Mouse (Mus musculus) thymus, adult 2 months (tissue): ENCODE data around the gene Cmas. TPM values are rescaled to one million over a fixed set of nuclear protein-coding genes. Genes with fewer than 3 reads are reported as not detected.

ENCODE experiments used
- DNase-seq: peaks from one replicate; pipeline ENCODE4 v3.0.0; 2021
- H3K27ac ChIP-seq: fragments of 200-500 bp; 2 replicates; pipeline ENCODE4 v1.5.1; 2012; ENCODE audit warnings: low read length, control low read depth; ENCODE audit not compliant: control insufficient read depth, insufficient read depth
- H3K27me3 ChIP-seq: fragments of 200-500 bp; 2 replicates; pipeline ENCODE4 v1.6.1; 2012; ENCODE audit warnings: mild to moderate bottlenecking, low read length, moderate library complexity, mixed read lengths; ENCODE audit not compliant: control insufficient read depth, insufficient read depth
- H3K36me3 ChIP-seq: fragments of 200-500 bp; 2 replicates; pipeline ENCODE4 v1.6.1; 2012; ENCODE audit warnings: mild to moderate bottlenecking, low read length, moderate library complexity; ENCODE audit not compliant: control insufficient read depth, insufficient read depth
- H3K4me1 ChIP-seq: fragments of 200-500 bp; replicated peaks from 2 replicates; pipeline ENCODE4 v1.6.1; 2012; ENCODE audit warnings: low read length; ENCODE audit not compliant: control insufficient read depth, insufficient read depth
- H3K4me3 ChIP-seq: fragments of 200-500 bp; 2 replicates; pipeline ENCODE4 v1.5.1; 2012; ENCODE audit warnings: mild to moderate bottlenecking, low read length, control low read depth, moderate library complexity; ENCODE audit not compliant: control insufficient read depth, insufficient read depth
- CTCF ChIP-seq: fragments of 200-500 bp; IDR thresholded peaks from 2 replicates; pipeline ENCODE4 v1.5.1; 2012; ENCODE audit warnings: mild to moderate bottlenecking, control low read depth, low read length, moderate library complexity, borderline replicate concordance; ENCODE audit not compliant: control insufficient read depth, poor library complexity, insufficient read depth; ENCODE audit errors: extremely low read depth
- POLR2A ChIP-seq: fragments of 200-500 bp; IDR thresholded peaks from 2 replicates; pipeline ENCODE4 v1.6.1; 2012; ENCODE audit warnings: mild to moderate bottlenecking, low read length, control low read depth, moderate library complexity; ENCODE audit not compliant: control insufficient read depth, poor library complexity, insufficient read depth; ENCODE audit errors: extremely low read depth
- WGBS: fragments of 180-500 bp; shearing (Covaris S2); methylation state at CpG from one replicate; pipeline ENCODE4 v1.1.7; 2018; 5-methylcytosine and 5-hydroxymethylcytosine counted together
- polyA plus RNA-seq: library from polyadenylated mRNA; depleted of rRNA; stranded (reverse); fragments of >200 nt; gene quantifications from 2 replicates; pipeline ENCODE4 v1.2.3, GENCODE M21; 2012

Cmas gene
- polyA plus RNA-seq, 1 experiment: 25.5 TPM

DNA sequence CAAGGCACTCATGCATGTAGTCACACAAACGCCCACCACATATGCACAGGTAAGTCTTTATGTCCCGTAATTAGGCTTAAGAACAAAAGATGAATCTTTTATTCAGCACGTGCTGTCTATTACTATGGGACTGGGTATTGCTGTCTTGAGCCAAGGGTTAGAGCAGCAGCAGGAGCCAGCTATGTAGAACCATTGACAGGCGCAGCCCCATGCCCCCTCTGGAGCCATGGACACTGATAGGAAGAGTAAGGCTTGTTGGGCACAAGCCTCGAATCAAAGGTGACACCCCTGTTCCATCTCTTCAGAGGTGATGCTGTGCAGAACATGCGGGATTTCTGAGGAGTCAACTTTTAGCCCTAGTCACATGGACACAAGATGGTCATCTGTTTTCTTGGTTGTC, 2.1 kb downstream of the Cmas start:
- H3K4me1 ChIP-seq: peaks cover 12% of the 10 kb centered on the region
- no peak overlapping the region for H3K27ac ChIP-seq
- no peak overlapping the region for H3K4me3 ChIP-seq
- H3K27me3 ChIP-seq: no peaks in the 10 kb centered on the region
- 97% methylated on average over 6 of the region's 6 CpGs for WGBS
- peaks cover 10% of the 10 kb centered on the region; the same call in 1 of the 2 replicates for H3K36me3 ChIP-seq
- no peak for DNase-seq
- TF ChIP-seq CTCF (no peak), POLR2A (no peak)

GRCm38 (mm10) chr6:142759633-142760032, 3.1 kb downstream of the Cmas start:
- Histone ChIP-seq H3K27ac (no peak overlapping the region), H3K36me3 (peaks cover 10% of the 10 kb centered on the region; the same call in 1 of the 2 replicates), H3K27me3 (no peaks in the 10 kb centered on the region), H3K4me1 (peaks cover 12% of the 10 kb centered on the region), H3K4me3 (no peak overlapping the region)
- TF ChIP-seq CTCF (no peak), POLR2A (no peak)
- 88% methylated on average over 2 of the region's 2 CpGs for WGBS
- DNase-seq: no peak

- H3K4me1 ChIP-seq: no peaks in the 10 kb centered on the region
- 97% methylated on average over 2 of the region's 2 CpGs for WGBS
- DNase-seq: no peak
- H3K36me3 ChIP-seq: peaks cover 41% of the 10 kb centered on the region
- no peak overlapping the region for H3K27ac ChIP-seq
- no peaks in the 10 kb centered on the region for H3K27me3 ChIP-seq
- TF ChIP-seq POLR2A (no peak), CTCF (no peak)
- no peak overlapping the region for H3K4me3 ChIP-seq
These were observed 8.4 kb downstream of the Cmas start for GRCm38 (mm10) chr6:142764933-142765332.

DNA sequence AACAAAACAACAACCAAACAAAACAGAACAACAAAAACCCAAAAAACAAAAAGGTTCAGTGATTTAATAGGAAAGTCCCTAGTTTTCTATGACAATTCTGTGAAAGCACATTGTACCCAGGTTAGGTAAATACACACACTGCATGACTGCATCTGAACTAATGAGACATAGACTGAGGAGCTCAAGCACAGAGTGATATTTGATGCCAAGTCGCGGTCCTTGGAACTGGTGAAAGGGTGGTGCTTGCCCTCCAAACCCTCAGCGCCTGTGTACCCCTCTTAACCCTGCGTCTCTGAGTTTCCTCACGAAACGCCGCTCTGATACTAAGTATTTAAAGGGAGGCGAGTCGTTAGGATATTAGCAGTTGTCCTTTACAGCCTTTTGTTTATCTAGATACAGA, 10.8 kb downstream of the Cmas start:
- no peaks in the 10 kb centered on the region for H3K27me3 ChIP-seq
- TF ChIP-seq CTCF (no peak), POLR2A (no peak)
- no peak overlapping the region for H3K4me3 ChIP-seq
- H3K36me3 ChIP-seq: peaks cover 52% of the 10 kb centered on the region
- H3K4me1 ChIP-seq: no peaks in the 10 kb centered on the region
- no peak for DNase-seq
- no peak overlapping the region for H3K27ac ChIP-seq
- 97% methylated on average over 9 of the region's 9 CpGs for WGBS

DNA sequence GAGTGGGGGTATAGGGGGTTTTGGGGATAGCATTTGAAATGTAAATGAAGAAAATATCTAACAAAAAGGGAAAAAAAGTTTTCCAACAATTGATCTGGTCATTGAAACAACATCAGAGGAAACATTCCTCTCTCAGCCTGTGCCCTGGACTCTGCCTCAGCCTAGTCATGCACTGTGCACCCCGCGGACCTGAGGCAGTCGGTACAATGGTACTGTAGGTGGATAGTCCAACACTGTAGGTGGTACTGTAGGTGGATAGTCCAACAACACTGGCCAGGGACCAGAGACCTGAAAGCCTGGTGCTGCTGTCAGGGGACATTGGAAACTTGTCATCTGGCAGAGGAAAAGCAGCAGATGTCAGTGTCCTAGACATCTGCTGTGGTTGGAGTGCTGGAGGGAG, 13.4 kb downstream of the Cmas start:
- no peak for DNase-seq
- H3K36me3 ChIP-seq: peaks cover 66% of the 10 kb centered on the region
- TF ChIP-seq CTCF: no peak
- no peak for TF ChIP-seq POLR2A

DNA sequence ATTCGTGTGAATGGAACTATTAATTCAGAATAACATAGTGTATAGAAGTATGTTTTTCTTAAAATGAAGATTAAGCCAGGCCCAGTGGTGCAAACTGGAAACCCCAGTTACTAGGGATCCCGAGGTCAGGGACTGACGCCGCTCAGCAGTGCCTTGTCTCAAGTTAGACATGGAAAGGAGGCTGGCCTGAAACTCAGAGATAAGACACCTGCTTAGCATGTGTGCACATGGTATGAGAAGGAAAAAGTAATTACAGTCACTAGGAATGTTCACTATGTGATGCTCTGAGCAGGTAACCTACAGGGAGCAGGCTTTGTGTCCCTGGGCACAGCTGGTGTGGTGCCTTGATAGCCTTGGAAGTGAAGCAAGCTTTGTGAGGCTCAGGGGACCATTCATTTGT, 15.2 kb downstream of the Cmas start:
- Histone ChIP-seq H3K4me3 (no peak overlapping the region), H3K27me3 (no peaks in the 10 kb centered on the region), H3K27ac (no peak overlapping the region), H3K36me3 (peaks cover 54% of the 10 kb centered on the region), H3K4me1 (0 out of 2 replicates have a peak, but pooled peaks cover 2% of the 10 kb centered on the region)
- 98% methylated on average over 4 of the region's 4 CpGs for WGBS
- TF ChIP-seq POLR2A (no peak), CTCF (no peak)
- DNase-seq: no peak

More for the DNA sequence above, 13.4 kb downstream of the Cmas start:
- Histone ChIP-seq H3K4me3 (no peak overlapping the region), H3K27ac (no peak overlapping the region), H3K27me3 (no peaks in the 10 kb centered on the region), H3K4me1 (no peaks in the 10 kb centered on the region)
- WGBS: 98% methylated on average over 3 of the region's 3 CpGs

- Histone ChIP-seq H3K4me3 (no peak overlapping the region), H3K36me3 (peaks cover 35% of the 10 kb centered on the region), H3K4me1 (0 out of 2 replicates have a peak, but pooled peaks cover 2% of the 10 kb centered on the region), H3K27ac (no peak overlapping the region), H3K27me3 (no peaks in the 10 kb centered on the region)
- no peak for DNase-seq
- 99% methylated on average over 5 of the region's 5 CpGs for WGBS
- TF ChIP-seq CTCF: no peak
- TF ChIP-seq POLR2A: no peak
These were observed 17.1 kb downstream of the Cmas start for GRCm38 (mm10) chr6:142773566-142773965.
